Mouse (Mus musculus) left cerebral cortex, postnatal 36 days (tissue): Measurements from ENCODE around the gene Gpr18. TPM values are rescaled to one million over a fixed set of nuclear protein-coding genes. Genes with fewer than 3 reads are reported as not detected.
"Not testable (repeated sequence)": the region's sequence is repeated elsewhere in the genome, so short reads cannot be mapped to it uniquely, and the experiment has no call there.

ENCODE experiments used
- DNase-seq, 2 experiments: peaks; one replicate each; pipeline ENCODE4 v3.0.0; 2021 to 2022; ENCODE audit warnings: low spot score in 2 of 2, mixed read lengths in 1 of 2
- intact Hi-C: fragments of 180-260 bp; cut with DNase I; formaldehyde crosslinking; loops from one replicate; pipeline ENCODE4 v1.15.1; 2025
- total RNA-seq, 2 experiments: library from RNA; stranded (reverse); gene quantifications; 2 replicates each; pipeline ENCODE4 v1.2.3; 2021

Gene Gpr18
- total RNA-seq, 2 experiments from 2014 or later, result not detected

- intact Hi-C loops, result no loop called here
Measured at GRCm38 (mm10) chr14:121898509-121898908, 17.1 kb downstream of the Gpr18 start.

GRCm38 (mm10) chr14:121897773-121898172, 17.8 kb downstream of the Gpr18 start:
- no peak for DNase-seq
- intact Hi-C loops, result no loop called here

More at GRCm38 (mm10) chr14:121898509-121898908, 17.1 kb downstream of the Gpr18 start:
- no peak for DNase-seq

- no peak for DNase-seq
- intact Hi-C loops, result no loop called here
Measured at GRCm38 (mm10) chr14:121896126-121897090, 19.2 kb downstream of the Gpr18 start.

GRCm38 (mm10) chr14:121895316-121895715, 20.3 kb downstream of the Gpr18 start:
- intact Hi-C loops, result no loop called here
- no peak for DNase-seq

GRCm38 (mm10) chr14:121894511-121895135, 21.0 kb downstream of the Gpr18 start:
- no peak for DNase-seq

DNA sequence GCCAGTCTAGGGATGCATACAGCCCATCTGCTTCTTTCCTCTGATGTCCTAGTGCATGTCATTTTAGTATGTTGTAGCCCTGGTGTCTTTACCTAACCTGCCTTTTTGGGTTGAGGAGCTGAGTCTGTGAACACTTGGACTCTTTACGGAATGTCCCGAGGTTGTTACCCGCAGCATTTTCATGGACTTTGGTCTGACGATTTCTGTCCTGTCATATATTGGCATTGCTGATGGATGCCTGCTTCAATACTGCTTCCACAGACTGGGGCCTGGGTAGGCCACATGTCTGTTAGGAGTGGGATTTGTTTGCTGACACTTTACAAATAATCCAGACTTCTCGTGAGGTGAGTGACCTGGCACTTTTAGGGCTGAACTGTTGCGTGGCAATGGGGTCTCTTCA, 21.8 kb downstream of the Gpr18 start:
- intact Hi-C loops, result no loop called here
- no peak for DNase-seq

More at GRCm38 (mm10) chr14:121894511-121895135, 21.0 kb downstream of the Gpr18 start:
- intact Hi-C loops, result no loop called here

DNA sequence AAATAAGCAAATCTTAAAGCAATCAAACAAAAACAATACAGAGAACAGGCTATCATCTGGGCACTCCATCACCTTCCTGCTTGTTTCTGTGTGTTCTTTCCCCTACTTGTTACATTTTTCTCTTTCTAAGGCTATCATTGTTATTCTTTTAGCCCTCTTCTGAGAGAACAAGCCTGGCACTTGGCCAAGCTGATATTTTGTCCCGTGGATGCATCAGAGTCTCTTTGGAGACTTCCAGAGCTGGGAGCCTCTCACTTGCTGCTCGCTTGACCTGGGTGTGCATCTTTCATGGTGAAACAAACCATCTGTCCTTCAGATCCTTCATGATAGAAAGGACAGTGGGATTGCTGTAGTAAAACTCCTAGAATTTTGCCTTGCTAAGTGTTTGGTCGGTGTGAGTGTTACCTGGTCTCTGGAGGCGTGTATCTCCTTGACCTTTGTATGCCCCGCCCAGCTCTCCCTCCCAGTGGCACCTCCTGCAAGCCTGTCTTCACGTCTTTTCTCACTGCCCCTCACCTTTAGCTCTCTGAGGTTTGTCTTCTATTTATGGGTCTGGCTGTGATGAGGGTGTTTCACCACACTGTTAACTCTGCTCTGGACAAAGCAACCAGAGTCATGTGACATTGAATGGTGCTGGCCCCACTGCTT, 31.3 kb downstream of the Gpr18 start:
- DNase-seq, result no peak
- intact Hi-C loops, result no loop called here

GRCm38 (mm10) chr14:121881211-121881610, 34.4 kb downstream of the Gpr18 start:
- DNase-seq, result no peak
- intact Hi-C loops, result no loop called here

DNA sequence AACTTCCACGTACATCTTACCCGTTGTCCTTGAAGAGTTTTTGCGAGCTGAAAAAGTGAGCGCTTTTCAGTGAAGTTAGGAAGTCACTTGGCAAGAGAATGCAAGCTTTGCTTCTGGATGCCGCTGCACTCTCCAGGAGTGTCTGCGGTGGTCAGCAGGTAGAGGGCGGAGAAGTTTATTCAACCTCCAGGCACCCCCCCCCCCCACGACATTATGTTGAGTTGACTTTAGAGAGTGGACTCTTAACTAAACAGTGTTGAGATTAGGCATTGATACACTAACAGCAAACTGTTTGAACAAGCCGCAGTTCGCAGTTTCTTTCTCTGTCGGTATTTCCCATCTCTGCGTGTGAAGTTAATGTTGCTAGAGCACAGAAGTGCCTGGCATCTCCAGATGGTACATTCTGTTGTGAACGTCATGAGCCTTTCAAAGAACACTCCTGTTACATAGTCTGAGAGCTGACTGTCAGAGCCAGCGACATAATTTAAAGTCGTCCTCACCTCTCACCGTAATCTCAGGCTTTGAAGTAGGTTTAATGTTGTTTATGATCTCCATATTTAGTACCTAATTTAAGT, 36.2 kb downstream of the Gpr18 start:
- intact Hi-C loops, result loop anchor here (5.0 kb wide), 2 partner anchors 38 to 228 kb away; partner anchors contain the start of genes Gpr18 and Tm9sf2
- DNase-seq, result peak in 1 of 2 experiments; percentile 8

GRCm38 (mm10) chr14:121878859-121879206, 36.7 kb downstream of the Gpr18 start:
- intact Hi-C loops, result loop anchor here (5.0 kb wide), 2 partner anchors 38 to 228 kb away; partner anchors contain the start of genes Gpr18 and Tm9sf2
- DNase-seq, result no peak

GRCm38 (mm10) chr14:121878176-121878858, 37.3 kb downstream of the Gpr18 start, which contains the start of gene Ubac2:
Gene Ubac2, plus strand, starts transcription at chr14:121878620.
- peak; percentile 98 to 99 for DNase-seq
- intact Hi-C loops, result loop anchor here (5.0 kb wide), 2 partner anchors 39 to 229 kb away; partner anchors contain the start of genes Gpr18 and Tm9sf2

- DNase-seq, result no peak
- intact Hi-C loops, result loop anchor here (5.0 kb wide), 2 partner anchors 40 to 230 kb away; partner anchors contain the start of genes Gpr18 and Tm9sf2
Measured at GRCm38 (mm10) chr14:121877640-121878039, 37.9 kb downstream of the Gpr18 start.

- intact Hi-C loops, result loop anchor here (5.0 kb wide), 2 partner anchors 40 to 230 kb away; partner anchors contain the start of genes Gpr18 and Tm9sf2
- DNase-seq, result no peak
Measured at GRCm38 (mm10) chr14:121876860-121877259, 38.7 kb downstream of the Gpr18 start.

GRCm38 (mm10) chr14:121876190-121876589, 39.4 kb downstream of the Gpr18 start:
- intact Hi-C loops, result loop anchor here (5.0 kb wide), 2 partner anchors 41 to 231 kb away; partner anchors contain the start of genes Gpr18 and Tm9sf2

GRCm38 (mm10) chr14:121873646-121874045, 41.9 kb downstream of the Gpr18 start:
- no peak for DNase-seq
- intact Hi-C loops, result no loop called here

More at GRCm38 (mm10) chr14:121876190-121876589, 39.4 kb downstream of the Gpr18 start:
- DNase-seq, result not testable (repeated sequence)

GRCm38 (mm10) chr14:121873172-121873571, 42.4 kb downstream of the Gpr18 start:
- intact Hi-C loops, result no loop called here
- no peak for DNase-seq

DNA sequence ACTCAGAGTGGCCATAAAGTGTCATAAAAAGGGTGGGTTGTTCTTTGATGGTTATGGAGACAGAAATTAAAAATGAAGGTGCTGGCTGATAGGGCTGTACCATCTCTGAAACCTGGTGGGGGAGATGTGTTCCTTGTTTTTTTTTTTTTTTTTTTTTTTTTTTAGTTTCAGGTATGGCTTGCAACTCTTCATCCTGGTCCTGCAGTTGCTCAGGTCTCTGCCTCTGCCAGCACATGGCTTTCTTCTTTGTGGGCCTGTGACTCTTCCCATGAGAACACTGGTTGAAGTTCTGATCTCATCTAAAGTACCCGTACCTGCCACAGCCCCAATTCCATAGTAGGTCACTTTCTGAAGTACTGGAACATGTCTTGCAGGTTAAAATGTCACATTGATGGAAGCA, 42.8 kb downstream of the Gpr18 start:
- no peak for DNase-seq

GRCm38 (mm10) chr14:121869111-121869510, 46.5 kb downstream of the Gpr18 start:
- DNase-seq, result no peak
- intact Hi-C loops, result loop anchor here (5.0 kb wide), 1 partner anchor 193 kb away; no protein-coding TSS in a partner anchor

More for the DNA sequence above, 42.8 kb downstream of the Gpr18 start:
- intact Hi-C loops, result no loop called here
